Mouse (Mus musculus) frontal cortex, adult (tissue): Measurements from ENCODE around the gene Itpr2.

Experiments
- ATAC-seq: cut with Nextera tagmentation; 2 replicates; pipeline ENCODE4 v1.9.2; 2017; ENCODE audit warnings: mild to moderate bottlenecking, moderate library complexity, mixed read lengths; ENCODE audit not compliant: low TSS enrichment

Gene Itpr2

GRCm38 (mm10) chr6:146260674-146261376, 241.2 kb downstream of the Itpr2 start:
- ATAC-seq = no peak

- ATAC-seq = no peak
Observed at GRCm38 (mm10) chr6:146258751-146259150, 243.3 kb downstream of the Itpr2 start.

- ATAC-seq = no peak
Observed at GRCm38 (mm10) chr6:146258261-146258660, 243.8 kb downstream of the Itpr2 start.

- ATAC-seq = no peak
Observed at GRCm38 (mm10) chr6:146256947-146257670, 244.9 kb downstream of the Itpr2 start.

GRCm38 (mm10) chr6:146256401-146256800, 245.6 kb downstream of the Itpr2 start:
- no peak for ATAC-seq

- no peak for ATAC-seq
Observed at GRCm38 (mm10) chr6:146255656-146256055, 246.4 kb downstream of the Itpr2 start.

- ATAC-seq = no peak
Observed at GRCm38 (mm10) chr6:146254931-146255330, 247.1 kb downstream of the Itpr2 start.

GRCm38 (mm10) chr6:146254216-146254820, 247.7 kb downstream of the Itpr2 start:
- no peak for ATAC-seq

GRCm38 (mm10) chr6:146249096-146249495, 252.9 kb downstream of the Itpr2 start:
- ATAC-seq = no peak

GRCm38 (mm10) chr6:146248341-146248740, 253.7 kb downstream of the Itpr2 start:
- ATAC-seq = no peak

- no peak for ATAC-seq
Observed at GRCm38 (mm10) chr6:146247906-146248305, 254.1 kb downstream of the Itpr2 start.

- no peak for ATAC-seq
Observed at GRCm38 (mm10) chr6:146246368-146246767, 255.7 kb downstream of the Itpr2 start.

GRCm38 (mm10) chr6:146245888-146246287, 256.1 kb downstream of the Itpr2 start:
- ATAC-seq = no peak

- ATAC-seq = no peak
Observed at GRCm38 (mm10) chr6:146243068-146243467, 259.0 kb downstream of the Itpr2 start.

- ATAC-seq = no peak
Observed at GRCm38 (mm10) chr6:146241336-146241735, 260.7 kb downstream of the Itpr2 start.

GRCm38 (mm10) chr6:146235165-146235564, 266.9 kb downstream of the Itpr2 start:
- ATAC-seq = no peak

GRCm38 (mm10) chr6:146234417-146234816, 267.6 kb downstream of the Itpr2 start:
- ATAC-seq = no peak

GRCm38 (mm10) chr6:146230903-146231302, 271.1 kb downstream of the Itpr2 start:
- ATAC-seq = no peak

- no peak for ATAC-seq
Observed at GRCm38 (mm10) chr6:146230373-146230788, 271.6 kb downstream of the Itpr2 start.

GRCm38 (mm10) chr6:146229967-146230366, 272.1 kb downstream of the Itpr2 start:
- ATAC-seq = no peak

GRCm38 (mm10) chr6:146229519-146229918, 272.5 kb downstream of the Itpr2 start:
- ATAC-seq = no peak

- no peak for ATAC-seq
Observed at GRCm38 (mm10) chr6:146228048-146228447, 274.0 kb downstream of the Itpr2 start.
